Mouse (Mus musculus) induced T-regulatory cell, adult 2 months (primary cell): Measurements from ENCODE around the gene Larp6.

Experiments
- DNase-seq: peaks from one replicate; pipeline ENCODE4 v3.0.0-alpha.2; 2012; ENCODE audit warnings: low read depth

Gene Larp6

DNA sequence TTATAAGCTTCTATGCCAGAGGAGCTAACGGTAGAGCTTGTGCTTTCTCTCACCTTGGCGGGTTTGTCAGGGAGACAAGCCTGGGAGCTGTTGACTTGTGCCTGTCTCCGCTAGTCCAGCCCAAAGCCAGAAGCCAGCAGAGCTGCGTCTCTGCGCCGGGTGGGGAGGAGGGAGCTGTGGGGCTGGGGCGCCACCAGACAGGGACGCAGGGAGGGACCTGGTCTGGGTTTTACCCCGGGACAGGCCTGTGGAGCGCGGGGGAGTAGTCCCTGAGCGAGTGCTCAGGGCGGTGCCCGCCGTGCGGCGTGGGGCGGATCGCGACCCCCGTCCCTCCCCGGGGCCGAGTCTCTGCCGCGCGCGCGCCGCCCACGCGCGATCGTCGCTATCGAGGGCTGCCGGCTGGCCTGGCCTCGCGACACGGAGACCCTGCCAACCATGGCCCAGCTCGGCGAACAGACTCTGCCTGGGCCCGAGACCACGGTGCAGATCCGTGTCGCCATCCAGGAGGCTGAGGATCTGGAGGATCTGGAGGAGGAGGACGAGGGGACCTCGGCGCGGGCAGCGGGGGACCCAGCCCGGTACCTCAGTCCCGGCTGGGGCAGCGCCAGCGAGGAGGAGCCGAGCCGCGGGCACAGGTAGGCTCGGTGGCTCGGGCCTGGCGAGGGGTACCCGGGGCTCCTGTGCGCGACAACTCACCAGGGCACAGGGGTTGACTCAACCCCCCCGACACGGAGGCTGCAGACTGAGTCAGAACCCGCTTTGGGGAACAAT, at the start of gene Larp6:
Gene Larp6 (plus strand): TSS at position 219 of the 771 bp plus-strand sequence.
- no peak for DNase-seq

DNA sequence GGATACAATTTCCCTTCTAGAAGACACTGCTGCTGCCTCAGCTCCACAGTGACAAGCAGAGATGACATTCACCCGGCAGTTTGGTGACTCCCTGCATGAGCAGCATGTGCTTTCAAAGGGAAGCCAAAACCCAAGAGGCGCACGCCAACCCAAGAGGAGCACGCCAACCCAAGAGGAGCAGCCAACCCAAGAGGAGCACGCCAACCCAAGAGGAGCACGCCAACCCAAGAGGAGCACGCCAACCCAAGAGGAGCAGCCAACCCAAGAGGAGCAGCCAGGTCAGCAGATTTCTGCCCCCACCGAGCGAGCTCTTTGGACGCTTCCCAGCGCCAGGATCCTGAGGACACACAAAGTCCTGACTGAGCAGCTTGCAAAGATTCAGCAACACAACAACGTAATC, 48.4 kb upstream of the Larp6 start:
- DNase-seq, result no peak

DNA sequence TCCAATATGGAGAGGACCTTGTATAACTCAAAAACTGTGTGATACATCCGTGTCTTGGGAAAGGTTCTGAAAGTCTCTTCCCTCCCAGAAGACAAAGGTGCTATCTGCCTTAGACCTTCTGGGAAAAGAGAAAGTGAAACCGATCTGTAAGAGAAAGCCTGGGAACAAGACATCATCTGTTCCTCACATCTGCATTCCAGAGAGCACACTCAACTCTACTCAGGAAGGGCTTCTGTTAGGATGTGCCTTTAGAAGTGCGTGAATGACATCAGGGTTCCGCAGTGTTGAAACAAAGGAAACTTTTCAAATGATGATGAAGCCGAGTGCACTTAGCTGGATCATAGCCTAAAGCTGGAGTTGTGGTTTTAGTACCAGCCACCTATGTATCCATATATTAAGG, 47.9 kb upstream of the Larp6 start:
- no peak for DNase-seq

DNA sequence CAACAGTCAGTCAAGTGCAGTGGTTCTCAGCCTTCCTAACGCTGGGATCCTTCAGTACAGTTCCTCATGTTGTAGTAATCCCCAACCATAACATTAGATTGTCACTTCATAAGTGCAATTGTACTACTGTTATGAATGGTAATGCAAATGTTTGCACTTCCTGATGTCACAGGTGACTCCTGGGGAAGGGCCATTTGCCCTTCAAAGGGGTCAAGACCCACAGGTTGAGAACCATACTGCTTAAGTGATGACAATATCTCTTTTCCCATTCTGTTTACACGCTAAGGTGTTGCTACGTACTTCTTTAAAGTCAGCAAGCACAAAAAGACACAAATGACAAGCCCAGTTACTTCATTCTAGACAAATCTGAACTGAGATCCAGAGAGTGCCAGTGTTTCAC, 47.3 kb upstream of the Larp6 start:
- no peak for DNase-seq

DNA sequence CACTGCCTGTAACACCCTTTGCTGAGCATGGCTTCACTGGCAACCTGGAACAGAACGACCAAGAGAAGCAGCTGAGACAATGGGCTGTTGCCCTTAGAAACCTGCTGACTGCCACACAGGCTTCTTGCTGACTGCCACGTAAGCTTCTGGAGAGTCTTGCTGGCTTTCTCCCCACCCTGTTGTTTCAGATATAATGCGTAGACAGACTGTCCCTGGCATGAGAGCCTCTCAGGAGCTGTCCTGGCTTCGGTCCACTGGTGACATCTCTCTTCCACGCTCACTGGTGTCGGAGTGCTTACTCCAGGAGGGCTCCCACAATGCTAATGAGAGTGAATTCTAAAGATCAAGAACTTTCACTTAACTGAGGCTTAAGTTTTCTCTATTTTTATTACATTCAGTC, 43.9 kb upstream of the Larp6 start:
- DNase-seq, result no peak

DNA sequence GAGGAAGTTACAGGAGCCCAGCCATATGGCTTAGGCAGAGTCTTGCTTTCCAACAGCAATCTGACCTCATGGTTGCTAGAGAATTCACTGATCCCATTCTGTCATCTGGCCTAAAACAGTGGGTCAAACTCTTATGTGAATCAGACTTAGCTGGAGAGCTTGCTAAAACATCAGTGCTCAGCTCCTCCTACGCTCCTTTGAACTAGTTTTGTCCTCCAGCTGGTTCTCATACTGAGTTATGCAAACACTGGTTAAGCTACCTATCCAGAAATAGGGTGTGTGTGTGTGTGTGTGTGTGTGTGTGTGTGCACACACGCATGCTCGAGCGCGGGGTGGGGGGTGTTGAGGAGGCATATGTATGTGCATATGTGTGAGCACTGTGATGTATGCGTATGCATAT, 40.2 kb upstream of the Larp6 start:
- DNase-seq, result no peak

DNA sequence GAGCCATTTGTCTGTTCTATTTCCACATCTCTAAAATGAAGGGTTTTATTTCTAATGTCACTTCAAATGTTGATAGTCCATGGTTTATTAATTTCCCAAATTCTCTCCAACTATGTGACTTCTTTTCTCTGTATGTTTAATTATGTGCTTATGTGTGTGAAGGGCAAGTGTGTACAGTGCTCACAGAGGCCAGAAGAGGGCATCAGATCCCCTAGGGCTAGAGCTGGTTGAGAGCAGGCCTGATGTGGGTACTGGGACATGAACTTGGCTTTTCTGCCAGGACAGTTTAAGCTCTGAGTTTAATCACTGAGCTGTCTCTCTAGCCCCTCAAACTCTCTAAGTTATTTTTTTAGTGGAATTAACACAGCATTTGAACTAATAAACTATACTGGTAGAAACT, 38.0 kb upstream of the Larp6 start:
- no peak for DNase-seq

DNA sequence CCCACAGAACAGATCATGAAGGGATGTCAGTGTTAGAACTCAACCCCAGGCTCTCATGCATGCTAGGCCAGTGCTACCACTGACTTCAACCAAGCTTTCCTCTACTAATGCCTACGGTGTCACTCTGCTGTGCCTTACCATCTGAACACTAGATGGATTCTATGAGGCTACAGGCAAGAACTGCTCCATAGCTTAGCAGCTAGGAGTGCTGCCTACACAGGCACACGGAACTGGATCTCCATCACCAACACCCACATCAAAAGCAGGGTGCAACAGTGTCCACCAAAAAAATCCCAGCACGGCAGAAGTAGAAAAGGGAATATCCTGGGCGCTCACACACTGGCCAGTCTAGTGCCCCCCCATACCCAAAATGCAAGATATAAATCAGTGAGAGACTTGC, 36.4 kb upstream of the Larp6 start:
- DNase-seq, result no peak

DNA sequence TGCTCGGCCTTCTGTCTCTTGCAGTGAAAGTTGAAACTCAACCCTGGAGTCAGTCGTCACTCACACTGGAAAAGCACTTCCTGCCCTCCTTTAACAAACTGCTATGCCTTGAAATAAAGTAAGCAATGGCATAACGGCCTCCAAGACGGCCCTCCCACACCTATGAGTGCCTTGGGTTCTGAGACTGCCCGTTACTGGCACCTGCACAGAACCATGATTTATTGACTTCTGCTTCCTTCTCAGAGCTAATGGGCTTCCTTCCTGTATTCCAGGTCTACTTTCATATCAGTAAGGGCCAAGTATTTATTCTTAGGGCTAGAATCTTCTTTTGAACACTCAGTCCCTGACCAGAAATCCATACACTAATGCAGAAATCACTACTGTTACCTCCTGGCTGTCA, 33.9 kb upstream of the Larp6 start:
- DNase-seq, result no peak

DNA sequence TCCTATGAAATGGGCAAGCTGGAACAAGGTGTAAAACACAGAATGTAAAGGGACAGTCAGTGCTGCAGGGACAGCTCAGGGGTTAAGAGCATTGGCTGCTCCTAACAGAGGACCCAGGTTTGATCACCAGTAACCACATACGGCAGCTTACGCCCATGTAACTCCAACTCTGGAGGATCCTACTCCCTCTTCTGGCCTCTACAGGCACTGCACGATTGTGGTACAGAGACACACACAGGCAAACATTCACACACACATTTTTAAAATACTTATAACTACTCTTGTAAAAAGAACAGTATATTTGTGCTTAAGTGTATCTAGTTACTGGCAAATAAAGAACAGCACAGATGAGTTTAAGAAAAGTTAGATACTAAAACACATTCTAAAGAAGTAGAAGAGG, 31.8 kb upstream of the Larp6 start:
- peak; percentile 26 for DNase-seq

DNA sequence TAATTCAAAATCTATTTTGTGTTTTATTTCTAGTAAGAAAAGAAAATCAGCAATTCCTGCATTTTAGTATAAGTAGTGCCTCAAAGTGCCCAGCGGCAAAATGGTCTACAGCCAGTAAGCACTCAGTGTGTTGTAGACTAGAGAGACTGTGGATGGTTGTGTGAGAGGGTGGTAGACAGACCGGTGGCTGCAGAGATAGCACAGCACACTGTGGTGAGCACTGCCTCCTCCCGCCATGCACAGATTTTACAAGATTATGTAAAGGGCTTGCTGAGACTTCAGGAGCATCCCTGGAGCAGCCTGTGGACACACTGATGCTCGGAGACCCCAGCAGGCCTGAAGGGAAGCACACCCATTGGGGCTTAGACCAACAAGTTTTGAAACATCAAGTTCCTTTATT, 30.0 kb upstream of the Larp6 start:
- no peak for DNase-seq

DNA sequence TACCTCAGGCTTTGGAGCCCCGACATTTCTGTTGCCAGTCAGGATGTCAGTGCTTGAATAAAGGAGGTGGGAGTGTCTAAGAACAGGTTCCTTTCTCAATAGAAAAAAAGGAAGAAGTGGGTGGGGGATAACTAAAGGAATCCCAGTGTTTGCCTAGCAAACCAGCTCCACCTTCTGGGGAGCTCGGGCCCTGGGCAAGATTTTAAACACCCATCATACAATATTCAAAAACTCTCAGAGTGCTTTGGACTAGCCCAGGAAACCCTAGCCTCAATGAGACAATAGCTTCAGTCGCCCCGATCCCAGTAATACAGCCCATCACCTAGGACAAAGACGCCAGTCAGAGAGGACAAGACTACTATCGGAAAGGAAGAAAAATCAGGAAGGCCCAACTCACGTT, 25.4 kb upstream of the Larp6 start:
- no peak for DNase-seq

DNA sequence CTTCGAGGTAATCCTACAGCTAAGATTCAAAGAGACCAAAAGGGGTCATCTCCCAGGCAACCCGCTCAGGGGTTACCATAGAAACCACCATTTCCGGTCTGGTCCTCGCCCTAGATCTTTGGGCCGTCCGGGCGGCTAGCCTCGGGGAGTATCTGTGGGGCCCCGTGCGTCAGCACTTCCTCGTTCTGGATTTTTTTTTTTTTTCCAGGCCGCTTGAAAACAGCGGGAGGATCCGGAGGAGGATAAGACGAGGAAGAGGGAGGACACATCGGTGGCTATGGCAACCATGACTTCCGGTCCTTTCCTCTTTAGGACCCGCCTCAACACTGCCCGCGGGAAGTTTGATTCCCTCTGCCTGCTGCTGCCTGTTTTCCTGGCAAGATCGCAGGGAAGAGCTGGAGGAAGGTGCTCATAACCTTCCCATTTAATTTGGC, 24.9 kb upstream of the Larp6 start, which contains the start of gene Lrrc49:
Gene Lrrc49 (minus strand): TSS at position 268 of the 434 bp plus-strand sequence.
- peak; percentile 88 for DNase-seq

DNA sequence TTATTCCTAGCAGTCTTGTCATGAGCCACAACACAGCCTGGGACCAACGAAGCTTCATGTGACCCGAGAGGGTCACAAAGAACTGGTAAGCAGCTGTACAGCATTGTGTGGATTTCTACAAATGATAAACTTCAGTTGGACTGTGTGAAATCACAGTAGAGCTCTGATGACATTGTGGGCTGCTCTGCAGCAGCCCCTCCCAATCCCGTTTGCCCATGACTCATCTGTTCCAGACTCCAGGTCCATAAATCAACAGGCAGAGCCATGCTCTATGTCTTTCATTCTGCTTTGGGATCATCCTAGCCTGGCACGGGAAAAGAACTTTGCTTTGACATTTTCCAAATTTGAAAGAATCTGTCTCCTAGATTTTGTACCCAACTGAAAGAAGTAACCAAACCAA, 20.2 kb upstream of the Larp6 start:
- DNase-seq, result no peak

DNA sequence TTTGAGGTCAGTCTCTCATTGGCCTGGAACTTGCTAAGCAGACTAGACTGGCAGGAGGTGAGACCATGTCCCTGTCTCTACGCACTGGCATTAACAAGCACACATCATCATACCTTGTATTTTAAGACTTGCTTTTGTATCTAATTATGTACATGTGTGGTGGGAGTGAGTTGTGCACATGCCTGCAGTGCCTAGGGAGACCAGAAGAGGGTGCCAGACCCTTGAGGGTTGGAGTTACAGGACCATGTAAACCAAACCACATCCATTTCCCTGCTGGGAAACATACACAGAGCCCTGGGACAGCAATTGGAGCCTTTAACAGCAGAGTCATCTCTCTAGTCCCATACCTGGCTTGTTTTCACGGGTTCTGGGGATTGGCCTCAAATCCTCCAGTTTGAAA, 18.8 kb upstream of the Larp6 start:
- peak; percentile 20 for DNase-seq

DNA sequence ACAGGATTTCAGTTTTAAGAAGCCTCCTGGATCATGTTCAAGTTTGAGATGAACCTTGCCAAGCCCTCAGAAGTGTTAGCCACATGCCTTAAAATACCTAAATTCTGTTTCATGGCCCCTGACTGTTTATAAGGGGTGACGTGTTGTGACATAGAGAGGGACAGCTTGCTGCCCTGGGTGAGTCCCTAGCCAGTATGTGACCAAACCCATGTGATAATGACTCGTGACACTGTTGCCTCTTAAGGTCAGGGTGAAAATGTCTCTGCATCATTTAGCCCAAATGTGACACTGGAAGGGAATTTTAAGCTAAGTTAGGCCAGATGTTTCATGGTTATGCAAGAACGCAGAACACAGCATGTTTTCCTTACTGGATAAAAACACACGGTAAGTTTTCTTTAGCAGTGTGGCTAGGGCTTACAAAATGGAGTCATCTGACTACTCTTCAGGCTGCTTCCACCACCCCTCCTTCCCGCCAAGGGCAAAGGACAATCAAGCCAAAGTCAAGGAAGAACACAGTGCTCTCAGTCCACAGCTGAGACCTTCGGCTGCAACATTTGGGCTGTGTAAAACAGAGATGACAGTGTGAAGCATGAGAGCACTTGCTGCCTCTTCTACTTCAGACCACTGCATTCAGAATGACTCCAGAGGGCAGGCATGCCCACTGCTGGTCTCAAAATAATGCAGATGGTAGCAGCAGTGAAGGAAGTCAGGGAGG, 16.4 kb upstream of the Larp6 start:
- DNase-seq, result no peak

DNA sequence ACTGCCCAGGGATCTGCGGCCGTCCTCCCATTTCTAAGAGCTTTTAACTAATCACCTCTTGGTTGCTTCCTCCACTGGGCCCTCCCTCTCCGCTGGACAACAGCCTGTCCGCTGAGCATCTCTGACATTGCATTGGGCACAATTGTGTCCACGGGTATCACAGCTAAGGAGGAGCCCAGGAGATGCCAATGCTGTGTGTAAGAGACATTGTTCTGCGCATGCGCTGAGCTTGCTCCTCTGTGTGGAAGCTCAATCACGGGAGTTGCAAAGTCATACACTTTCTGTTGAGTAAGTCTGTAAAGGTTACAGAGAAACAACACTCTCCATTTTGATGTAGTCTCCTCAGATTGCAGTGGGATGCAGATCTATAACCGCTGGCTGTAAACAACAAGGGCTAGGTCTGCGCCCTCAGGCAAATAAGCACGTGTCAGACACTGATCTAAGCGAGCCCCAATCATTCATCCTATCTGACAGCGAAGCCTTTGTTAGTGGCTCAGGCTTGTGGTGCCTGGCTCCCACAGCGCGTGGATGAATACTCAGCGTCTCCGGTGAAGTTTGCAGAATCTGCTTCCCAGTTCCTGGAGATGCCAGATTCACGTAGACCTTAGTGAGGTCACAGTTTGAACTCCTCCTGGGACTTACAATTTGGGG, 13.1 kb upstream of the Larp6 start:
- no peak for DNase-seq

DNA sequence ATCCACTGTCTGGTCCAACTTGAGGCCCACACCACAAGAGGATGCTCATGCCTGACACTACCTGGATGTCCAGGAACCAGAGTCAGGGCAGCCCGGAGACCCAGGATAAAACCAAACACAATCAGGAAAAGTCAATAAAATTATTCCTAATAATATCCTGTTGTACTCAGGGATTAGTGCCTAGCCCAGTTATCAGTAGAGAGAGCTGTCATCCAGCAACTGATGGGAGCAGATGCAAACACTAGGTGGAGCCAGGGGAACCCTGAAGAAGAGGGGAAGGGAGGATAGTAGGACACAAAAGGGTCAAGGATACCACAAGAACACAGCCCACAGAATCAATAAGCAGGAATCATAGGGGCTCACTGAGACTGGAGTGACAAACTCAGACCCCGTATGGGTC, 5.2 kb upstream of the Larp6 start:
- DNase-seq, result no peak

DNA sequence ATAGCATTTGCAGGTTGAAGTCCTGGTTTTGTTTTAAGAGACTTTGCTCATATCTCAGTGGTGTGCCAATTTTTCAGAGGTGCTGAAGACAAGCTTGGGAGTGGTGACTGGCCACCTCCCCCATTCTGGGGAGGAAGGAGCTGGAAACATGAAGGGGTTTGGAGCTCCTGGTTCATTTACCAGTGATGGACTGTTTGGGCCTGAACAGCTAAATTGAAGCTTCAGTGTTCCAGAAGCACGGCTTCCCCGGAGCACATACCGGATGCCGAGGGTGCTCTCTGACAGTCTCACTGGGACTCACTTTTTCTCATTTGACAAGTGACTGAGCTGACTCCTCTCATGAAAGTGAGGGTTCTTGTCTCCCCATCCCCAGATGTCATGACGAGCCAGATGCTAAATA, 4.2 kb upstream of the Larp6 start:
- DNase-seq, result no peak

DNA sequence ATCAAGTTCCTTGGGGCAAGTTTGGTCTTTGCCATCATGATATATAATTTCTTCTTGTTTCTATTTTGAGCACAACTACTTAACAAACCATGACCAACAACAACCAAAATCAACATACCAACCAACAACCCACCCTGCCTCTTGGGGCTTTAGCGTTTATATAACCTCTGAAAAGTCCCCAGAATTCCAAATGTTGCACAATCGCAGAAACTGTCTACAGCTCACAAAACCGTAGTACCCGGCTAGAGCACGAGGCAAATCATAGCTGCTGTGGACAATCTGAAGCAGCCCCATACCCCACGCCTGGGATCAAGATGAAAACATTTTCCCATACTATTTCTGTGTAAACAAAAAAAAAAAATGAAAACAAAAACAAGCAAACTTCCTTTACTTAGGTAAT, 3.1 kb upstream of the Larp6 start:
- DNase-seq, result no peak

DNA sequence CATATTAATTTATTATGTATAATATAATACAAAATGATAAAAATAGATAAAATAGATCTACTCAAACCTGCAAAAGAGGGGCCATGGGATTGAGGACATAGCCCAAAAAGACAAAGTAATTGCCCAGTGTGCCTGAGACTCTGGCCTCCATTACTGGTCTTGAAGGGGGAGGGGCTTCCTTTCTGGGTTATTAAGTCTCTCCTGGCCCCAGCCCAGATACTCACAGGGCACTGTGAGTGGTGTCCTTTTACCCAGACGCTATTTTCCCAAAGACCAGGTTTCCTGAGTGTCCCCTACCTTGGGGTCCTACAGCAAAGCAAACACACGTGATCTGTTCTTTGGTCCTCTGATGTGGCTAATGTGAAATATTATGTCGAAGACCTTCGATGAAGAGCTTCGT, 778 bp upstream of the Larp6 start:
- DNase-seq, result no peak

DNA sequence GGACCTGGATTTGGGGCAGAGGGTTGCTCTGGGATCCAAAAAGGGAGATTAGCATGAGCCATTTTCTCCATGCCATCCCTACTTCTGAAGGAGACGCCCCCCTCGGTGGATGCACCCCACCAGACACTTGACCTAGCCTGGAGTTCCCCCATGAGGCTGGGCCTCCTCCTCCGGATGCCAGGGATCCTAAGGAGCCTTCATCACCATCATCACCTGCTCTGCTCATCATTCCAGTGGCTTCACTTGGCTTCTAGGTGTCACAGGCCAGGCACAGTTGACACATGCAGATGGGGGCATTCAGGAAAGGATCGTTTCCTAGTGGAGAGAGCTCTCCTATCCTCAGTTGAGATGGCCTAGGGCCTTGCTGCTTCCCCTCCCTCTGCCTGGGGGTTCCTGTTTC, 827 bp downstream of the Larp6 start:
- DNase-seq, result no peak

DNA sequence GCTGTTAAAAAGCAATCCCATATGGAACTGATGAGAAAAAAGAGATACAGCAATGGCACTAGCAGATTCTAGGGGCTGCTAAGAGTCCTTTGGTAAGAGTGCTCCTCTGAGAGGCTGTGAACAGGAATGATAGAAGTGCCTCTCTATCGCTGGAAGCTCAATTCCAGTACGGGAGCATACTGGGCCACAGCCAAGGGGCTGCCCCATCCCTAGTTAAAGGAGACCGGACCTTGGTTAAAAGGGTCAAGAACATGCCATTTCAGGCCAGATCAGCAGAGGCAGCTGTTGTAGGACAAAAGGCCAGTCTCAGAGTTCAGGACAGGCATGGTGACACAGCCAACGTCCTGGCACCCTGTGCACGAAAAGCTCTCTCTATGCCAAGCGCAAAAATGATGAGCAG, 1.4 kb downstream of the Larp6 start:
- DNase-seq, result no peak
